Mouse (Mus musculus) layer of hippocampus, postnatal 14 days (tissue): ENCODE measurements at regions not wholly inside any gene's neighbourhood (a gene's known extent, or its start where the extent isn't known, plus 50 kb on each side); places are given as distances from the start of the nearest gene placed in this dataset.

ENCODE experiments used
- DNase-seq, 2 experiments: peaks; one replicate each; pipeline ENCODE4 v3.0.0; 2021 to 2022; ENCODE audit warnings: low spot score in 2 of 2, mixed read lengths in 1 of 2

DNA sequence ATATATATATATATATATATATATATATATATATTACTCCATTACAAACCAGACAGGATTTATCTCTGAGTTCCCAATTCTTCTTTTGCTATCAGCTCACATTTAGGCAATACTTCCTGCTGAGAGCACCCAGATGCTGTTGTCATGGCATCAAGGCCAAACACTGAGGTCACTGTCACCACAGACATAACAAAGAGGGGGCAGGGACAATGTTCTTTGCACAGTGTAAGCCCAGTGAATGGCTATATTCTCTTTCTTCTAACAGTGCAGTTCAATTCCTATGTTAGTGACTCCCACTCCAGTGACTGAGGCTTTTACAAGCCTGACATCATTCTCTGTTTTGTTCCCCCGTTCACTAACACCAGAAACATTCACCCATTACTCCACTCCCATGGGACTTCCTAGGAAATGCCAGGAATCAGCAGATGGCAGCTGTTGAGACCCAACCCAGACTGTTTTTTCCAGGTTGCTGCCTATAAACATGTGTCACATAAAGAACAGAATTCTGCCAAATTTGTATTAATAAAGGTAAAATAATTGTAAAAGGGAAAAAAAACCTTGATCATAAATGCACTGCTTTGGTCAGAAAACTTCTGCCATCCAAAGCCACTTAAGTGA is 289.5 kb downstream of the Slc22a22 start:
- DNase-seq = no peak

DNA sequence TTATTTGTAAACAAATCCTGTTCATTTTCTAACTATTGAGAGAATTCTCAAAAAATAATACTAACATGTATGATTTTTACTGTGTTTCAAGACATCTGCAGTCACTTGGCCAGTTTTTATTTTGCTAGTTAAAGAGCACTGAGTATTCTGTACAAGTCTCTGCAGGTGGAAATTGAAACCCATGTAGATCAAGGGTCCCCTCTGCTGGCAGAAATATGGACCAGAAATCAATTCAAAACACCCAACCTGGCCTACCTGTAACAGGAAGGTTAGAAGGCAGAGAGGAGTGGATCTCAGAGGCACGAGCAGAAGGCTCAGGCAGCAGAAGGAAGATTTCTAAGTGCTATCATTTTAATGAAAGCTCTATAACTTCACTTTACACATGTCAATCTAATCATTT is 298.3 kb downstream of the Slc22a22 start:
- no peak for DNase-seq

DNA sequence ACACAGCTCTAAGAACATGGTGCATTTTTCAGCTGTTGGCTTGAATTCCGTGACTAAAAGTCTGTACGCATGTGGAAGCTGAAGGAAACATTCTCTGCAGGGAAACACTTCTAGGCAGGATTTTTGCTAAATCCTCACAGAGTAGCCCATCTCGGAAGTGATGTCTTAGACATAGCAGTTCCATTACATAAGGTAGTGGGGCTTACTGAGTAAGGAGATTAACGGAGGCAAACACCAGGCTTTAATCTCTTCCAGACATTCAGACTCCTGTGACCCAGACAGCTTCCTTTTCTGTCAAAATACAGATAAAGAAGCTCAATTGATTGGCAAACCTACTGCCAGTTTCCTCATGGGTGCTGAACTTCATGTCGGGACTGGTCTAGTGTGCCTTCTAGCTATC is 304.7 kb downstream of the Slc22a22 start:
- DNase-seq = no peak

DNA sequence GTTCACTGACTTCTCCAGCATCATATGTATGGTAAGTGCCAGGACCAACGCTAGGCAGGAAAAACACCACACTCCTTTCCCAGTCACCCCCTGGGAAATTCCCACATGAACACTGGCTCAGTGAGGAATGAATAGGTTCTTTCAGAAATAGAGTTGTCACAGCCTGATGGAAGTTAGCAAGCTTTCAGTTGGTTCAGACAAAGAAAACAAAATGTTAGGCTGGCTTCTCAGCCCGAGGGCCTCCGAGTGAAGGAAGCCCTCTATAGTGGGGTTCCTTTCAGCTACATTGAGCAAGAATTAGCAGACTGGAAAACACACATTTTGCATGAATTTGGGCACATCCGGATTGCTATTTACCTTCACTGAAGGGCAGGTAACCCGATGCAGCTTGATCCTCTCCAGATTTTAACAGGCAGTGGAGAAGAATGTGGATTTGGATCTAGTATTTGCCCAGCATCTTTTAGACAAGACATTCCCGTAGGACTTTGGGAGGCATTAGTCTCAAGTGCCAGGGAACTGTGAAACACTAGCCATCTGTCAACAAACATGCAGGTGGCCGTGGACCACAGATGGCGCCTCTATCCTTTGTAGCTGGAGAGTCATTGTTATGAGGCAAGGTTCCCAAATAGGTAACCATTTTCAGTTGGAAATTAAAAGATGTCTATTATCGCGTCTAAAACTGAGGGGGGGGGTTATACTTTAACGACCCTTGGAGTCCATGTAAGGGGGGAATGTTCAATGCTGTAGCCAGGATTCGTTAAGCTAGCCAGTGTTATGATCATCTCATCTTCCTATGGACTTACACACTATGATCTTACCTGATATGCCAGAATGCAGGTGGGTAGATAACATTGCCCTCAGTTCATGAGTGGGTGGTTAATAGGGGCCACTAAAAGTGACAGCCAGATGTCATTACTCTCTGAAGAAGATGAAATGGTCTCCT is 314.8 kb downstream of the Slc22a22 start:
- DNase-seq = peak in 1 of 2 experiments; percentile 2

DNA sequence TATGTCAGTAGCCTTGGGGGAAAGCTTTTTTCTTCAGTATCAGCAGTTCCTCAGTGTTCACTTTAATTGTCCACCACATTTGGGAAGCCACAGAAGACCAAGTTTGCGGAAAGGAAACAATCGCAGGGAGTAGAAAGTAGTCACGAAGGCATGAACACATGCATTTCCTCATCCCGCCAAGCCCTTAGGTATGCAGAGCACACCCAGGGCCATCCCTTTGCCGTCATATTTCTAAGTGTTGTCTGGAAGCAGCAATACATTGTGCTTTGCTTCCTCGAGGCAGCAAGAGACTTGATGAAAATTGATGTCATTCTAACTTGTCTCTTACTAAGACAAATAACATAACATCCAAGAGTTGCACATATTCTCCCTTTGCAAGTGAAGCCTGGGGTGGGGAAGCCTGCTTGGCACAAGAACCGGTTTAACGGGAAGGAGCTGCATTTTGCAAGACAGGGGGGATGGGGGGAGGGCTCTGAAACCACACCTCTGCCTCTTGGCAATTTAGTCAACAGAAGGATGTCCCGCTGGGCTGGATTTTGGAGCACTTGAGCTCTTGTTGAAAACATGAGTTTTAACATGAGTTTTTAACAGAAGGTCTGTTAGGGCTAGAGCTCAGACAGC is 337.2 kb downstream of the Slc22a22 start:
- DNase-seq = no peak

DNA sequence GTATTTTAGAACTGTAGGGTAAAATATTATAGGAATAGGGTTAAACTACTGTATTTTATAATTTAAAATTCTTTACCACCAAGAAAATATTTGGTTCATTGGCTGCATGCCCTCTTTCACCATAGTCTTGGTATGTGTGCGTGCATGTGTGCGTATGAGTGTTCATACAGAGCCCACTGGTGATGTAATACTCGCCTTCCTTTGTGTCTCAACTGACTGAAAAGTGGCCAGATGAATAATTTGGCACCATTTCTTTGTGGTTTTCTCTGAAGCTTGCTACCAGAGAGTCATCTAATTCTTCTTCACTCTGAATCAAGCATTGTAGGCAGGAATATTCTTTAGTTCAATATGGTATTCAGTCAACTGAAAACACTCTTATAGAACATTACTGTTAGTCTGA is 372.7 kb downstream of the Slc22a22 start:
- DNase-seq = no peak

DNA sequence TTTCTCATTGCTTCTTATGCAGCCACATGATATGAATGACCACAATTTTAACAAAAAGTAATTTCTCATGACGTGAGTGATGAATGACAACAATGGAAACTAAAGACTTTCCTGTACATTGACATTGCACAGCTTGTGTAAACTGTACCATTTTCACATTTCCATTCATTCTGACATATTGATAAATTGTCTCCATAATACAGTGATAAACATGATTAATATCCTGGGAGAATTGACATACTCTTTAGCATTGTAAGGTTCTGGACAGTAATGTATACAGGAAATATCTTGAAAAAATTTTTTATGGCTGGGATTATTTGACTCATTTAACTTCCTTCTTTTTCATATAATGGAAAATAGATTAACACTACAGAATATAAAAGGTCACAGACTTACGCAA is 380.1 kb downstream of the Slc22a22 start:
- no peak for DNase-seq

DNA sequence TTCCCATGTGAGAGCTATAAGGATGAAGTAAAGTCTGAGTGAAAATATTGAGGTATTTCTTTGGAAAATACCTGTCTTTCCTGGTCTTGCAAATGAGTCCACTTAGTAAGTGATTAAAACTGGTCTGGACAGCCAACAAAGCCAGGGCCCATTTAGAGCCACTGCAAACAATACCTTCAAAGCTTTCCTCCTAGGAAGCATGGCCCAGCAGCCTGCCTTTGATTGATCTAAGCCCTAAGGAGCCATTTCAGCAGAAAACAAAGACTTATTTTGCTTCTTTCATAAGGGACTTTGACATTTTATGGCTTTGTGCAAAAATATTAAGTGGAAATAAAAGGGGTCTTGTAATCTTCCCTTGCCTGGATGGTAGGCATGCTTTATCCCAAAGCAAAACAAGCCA is 397.6 kb downstream of the Slc22a22 start:
- DNase-seq = no peak

DNA sequence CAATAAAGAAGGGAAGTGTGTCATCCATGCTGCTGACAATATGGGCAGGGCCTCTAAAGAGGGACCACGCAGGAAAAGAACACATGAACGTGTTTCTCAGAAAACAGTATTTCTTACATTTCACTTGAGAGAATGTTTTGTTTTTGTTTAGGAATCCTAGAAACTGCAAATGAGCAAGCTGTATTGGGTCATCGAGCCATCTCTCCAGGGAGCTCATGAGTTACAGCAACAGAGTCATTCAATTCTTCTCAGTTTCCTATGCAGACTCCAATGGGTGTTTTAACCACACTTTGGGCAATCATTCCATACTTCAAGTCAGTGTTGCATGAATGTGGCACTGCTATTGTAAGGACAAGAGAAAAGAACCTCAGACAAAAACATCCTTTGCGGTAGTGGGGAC is 403.6 kb downstream of the Slc22a22 start:
- DNase-seq = no peak

DNA sequence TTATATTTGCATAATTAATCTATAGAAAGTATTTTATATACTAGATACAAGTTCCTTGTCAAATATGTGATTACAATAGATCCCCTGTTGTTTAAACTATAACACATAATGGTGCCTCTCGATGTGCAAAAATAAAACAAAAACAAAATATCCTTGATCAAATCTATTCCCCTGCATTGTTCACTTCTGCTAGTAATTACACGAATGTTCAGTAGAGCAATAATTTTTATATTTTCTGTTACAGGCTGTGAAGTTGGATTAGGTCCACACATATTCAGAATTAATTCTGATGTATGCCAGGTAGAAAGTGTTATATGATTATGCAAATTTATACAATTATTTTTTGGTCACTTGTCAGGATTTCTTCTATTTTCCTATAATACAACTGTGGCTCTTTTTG is 415.9 kb downstream of the Slc22a22 start:
- DNase-seq = no peak

DNA sequence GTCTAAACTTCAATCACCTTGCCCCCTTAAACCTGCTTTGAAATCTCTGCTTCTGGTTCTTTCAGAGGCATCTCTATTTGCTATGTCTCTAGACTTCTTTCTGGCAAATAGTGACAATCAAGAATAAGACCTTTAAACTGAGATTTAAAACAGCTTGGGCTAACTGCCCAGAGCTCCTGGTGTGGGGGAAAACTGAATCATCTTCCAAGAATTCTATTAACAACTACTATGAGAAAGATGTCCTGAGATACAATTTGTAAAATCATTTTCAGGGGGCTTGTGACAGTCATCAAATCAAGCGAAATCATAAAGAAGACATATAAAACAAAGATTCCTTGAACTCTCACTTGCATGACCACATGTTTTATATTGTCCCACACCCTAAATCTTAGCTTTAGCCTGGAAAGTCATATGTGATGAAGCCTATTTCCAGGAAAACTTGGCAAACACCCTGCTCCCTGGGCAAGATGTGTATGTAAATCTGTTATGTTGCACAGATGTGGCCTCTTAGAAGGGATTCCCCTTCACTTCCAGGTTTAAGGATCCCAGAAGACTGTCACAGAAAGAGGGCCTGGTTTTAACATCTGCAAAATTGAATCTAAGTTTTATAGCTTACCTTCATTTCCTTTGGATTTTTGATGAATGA is 417.8 kb downstream of the Slc22a22 start:
- no peak for DNase-seq

DNA sequence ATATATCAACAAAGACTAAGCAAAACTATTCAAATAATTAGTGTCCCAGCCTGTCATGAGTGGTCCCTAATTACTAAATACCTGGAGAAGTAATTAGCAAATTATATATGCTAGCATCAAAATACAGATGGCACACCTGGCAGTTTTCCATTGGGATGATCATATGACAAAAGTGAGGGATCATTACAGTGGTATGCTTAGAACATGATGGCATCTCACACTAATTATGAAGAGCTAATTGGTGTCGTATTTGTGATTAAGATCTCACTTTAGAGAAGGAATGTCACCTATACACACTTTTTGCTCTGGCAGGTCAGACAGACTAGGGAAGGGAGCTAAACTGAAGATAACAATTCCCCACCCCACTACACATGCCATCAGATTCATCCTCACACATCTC is 425.1 kb downstream of the Slc22a22 start:
- DNase-seq = no peak

DNA sequence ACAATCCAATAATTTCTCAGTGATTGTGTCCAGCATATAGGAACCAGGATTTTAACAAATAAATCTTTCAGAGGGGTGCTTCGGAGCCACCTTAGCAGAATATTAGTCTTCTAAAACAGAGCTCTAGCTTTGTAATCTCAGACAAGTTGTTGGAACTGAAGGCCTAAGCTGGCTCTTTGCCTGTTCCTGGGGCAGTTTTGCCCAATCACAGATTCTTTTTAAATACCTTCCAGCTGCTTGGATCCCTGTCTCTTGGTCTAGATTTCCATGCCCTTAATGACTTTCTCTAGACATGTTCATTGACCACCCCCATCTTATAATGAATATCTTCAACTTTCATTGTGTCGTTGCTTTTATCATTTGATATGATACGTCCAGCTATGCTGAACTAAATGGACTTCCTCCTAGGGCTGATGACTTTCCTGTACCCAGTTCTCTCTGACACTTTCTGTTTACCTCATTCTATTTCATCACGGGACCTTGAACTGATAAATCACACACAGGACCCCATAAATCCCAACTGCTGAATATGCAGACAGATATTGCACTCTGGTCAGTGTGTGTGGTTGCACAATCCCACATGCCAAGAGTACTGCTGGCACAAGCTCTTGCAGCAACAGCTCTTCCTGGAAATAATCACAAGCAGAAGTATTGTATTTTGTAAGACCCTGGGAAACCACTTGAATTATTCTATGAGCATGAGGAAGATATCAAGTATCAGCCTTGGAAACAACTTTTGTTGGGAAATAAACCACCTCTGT is 440.4 kb downstream of the Slc22a22 start:
- DNase-seq = no peak

DNA sequence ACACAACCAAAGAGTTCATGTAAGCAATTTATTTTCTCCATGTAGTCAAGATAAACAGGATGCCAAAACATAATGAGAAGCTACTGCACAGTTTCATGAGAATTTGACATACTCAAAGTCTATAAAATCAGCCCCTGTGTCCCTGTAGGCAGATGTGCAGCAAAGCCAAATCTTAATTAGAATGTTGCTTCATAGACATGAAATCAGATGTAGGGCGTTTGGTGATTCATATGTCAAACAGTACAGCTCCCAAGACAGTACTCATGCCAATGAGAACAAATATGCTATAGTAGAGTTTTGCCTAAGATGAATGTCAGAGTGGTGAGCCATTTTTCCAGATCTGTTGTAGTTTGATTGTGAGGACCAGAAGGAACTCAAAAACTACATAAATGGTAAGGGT is 444.4 kb downstream of the Slc22a22 start:
- no peak for DNase-seq
